Mouse (Mus musculus): Measurements from ENCODE around the gene Taok3. TPM values are rescaled to one million over a fixed set of nuclear protein-coding genes. Genes with fewer than 3 reads are reported as not detected.

Gene Taok3
- polyA plus RNA-seq, 1 experiment from 2014 or later: 32.1 TPM

- Histone ChIP-seq H3K27ac (ENCODE audit: low read depth, low read length) (no peak overlapping the region), H3K4me2 (ENCODE audit: low read length) (no peak overlapping the region), H3K36me3 (ENCODE audit: control insufficient read depth, insufficient read depth, low read length) (no peaks in the 10 kb centered on the region), H3K4me1 (ENCODE audit: control insufficient read depth, insufficient read depth, low read length) (no peaks in the 10 kb centered on the region), H3K9me3 (replicated peaks; ENCODE audit: control insufficient read depth, low read length) (no peaks in the 10 kb centered on the region), H3K9ac (ENCODE audit: low read length) (no peak overlapping the region), H3K4me3 (ENCODE audit: low read depth, low read length) (no peak overlapping the region), H3K27me3 (replicated peaks; ENCODE audit: control insufficient read depth, insufficient read depth, low read length) (no peaks in the 10 kb centered on the region)
- DNase-seq (ENCODE audit: low spot score): no peak
- 53% methylated on average over 6 of the region's 6 CpGs for WGBS
- ATAC-seq: no peak
Observed at GRCm38 (mm10) chr5:117159805-117160291, 39.9 kb downstream of the Taok3 start.

- Histone ChIP-seq H3K4me3 (ENCODE audit: low read depth, low read length) (no peak overlapping the region), H3K4me2 (ENCODE audit: low read length) (no peak overlapping the region), H3K4me1 (ENCODE audit: control insufficient read depth, insufficient read depth, low read length) (no peaks in the 10 kb centered on the region), H3K27me3 (replicated peaks; ENCODE audit: control insufficient read depth, insufficient read depth, low read length) (no peaks in the 10 kb centered on the region), H3K36me3 (ENCODE audit: control insufficient read depth, insufficient read depth, low read length) (no peaks in the 10 kb centered on the region), H3K27ac (ENCODE audit: low read depth, low read length) (no peak overlapping the region), H3K9me3 (replicated peaks; ENCODE audit: control insufficient read depth, low read length) (no peaks in the 10 kb centered on the region), H3K9ac (ENCODE audit: low read length) (no peak overlapping the region)
- 68% methylated on average over 10 of the region's 10 CpGs for WGBS
- no peak for DNase-seq (ENCODE audit: low spot score)
- no peak for ATAC-seq
Observed at GRCm38 (mm10) chr5:117160499-117160898, 40.6 kb downstream of the Taok3 start.

GRCm38 (mm10) chr5:117163790-117164189, 43.9 kb downstream of the Taok3 start:
- ATAC-seq (no peak), DNase-seq (ENCODE audit: low spot score) (no peak)
- Histone ChIP-seq H3K4me1 (ENCODE audit: control insufficient read depth, insufficient read depth, low read length) (no peaks in the 10 kb centered on the region), H3K4me2 (ENCODE audit: low read length) (no peak overlapping the region), H3K27ac (ENCODE audit: low read depth, low read length) (no peak overlapping the region), H3K4me3 (ENCODE audit: low read depth, low read length) (no peak overlapping the region), H3K27me3 (replicated peaks; ENCODE audit: control insufficient read depth, insufficient read depth, low read length) (no peaks in the 10 kb centered on the region), H3K9ac (ENCODE audit: low read length) (no peak overlapping the region), H3K36me3 (ENCODE audit: control insufficient read depth, insufficient read depth, low read length) (no peaks in the 10 kb centered on the region), H3K9me3 (replicated peaks; ENCODE audit: control insufficient read depth, low read length) (no peaks in the 10 kb centered on the region)
- 91% methylated on average over 13 of the region's 13 CpGs for WGBS

GRCm38 (mm10) chr5:117164516-117164915, 44.6 kb downstream of the Taok3 start:
- Histone ChIP-seq H3K4me2 (ENCODE audit: low read length) (no peak overlapping the region), H3K9ac (ENCODE audit: low read length) (no peak overlapping the region), H3K4me3 (ENCODE audit: low read depth, low read length) (no peak overlapping the region), H3K9me3 (replicated peaks; ENCODE audit: control insufficient read depth, low read length) (no peaks in the 10 kb centered on the region), H3K36me3 (ENCODE audit: control insufficient read depth, insufficient read depth, low read length) (no peaks in the 10 kb centered on the region), H3K4me1 (ENCODE audit: control insufficient read depth, insufficient read depth, low read length) (no peaks in the 10 kb centered on the region), H3K27ac (ENCODE audit: low read depth, low read length) (no peak overlapping the region), H3K27me3 (replicated peaks; ENCODE audit: control insufficient read depth, insufficient read depth, low read length) (no peaks in the 10 kb centered on the region)
- ATAC-seq: no peak
- WGBS: 88% methylated on average over 5 of the region's 5 CpGs
- DNase-seq (ENCODE audit: low spot score): no peak

- H3K36me3 ChIP-seq (ENCODE audit: control insufficient read depth, insufficient read depth, low read length): no peaks in the 10 kb centered on the region
- H3K4me1 ChIP-seq (ENCODE audit: control insufficient read depth, insufficient read depth, low read length): no peaks in the 10 kb centered on the region
- no peak overlapping the region for H3K9ac ChIP-seq (ENCODE audit: low read length)
- ATAC-seq: no peak
- no peak overlapping the region for H3K4me3 ChIP-seq (ENCODE audit: low read depth, low read length)
- no peak overlapping the region for H3K27ac ChIP-seq (ENCODE audit: low read depth, low read length)
- H3K27me3 ChIP-seq (replicated peaks; ENCODE audit: control insufficient read depth, insufficient read depth, low read length): no peaks in the 10 kb centered on the region
- H3K9me3 ChIP-seq (replicated peaks; ENCODE audit: control insufficient read depth, low read length): no peaks in the 10 kb centered on the region
- WGBS: 62% methylated on average over 2 of the region's 2 CpGs
- H3K4me2 ChIP-seq (ENCODE audit: low read length): no peak overlapping the region
- DNase-seq (ENCODE audit: low spot score): no peak
Observed at GRCm38 (mm10) chr5:117164923-117165322, 45.0 kb downstream of the Taok3 start.

- no peak overlapping the region for H3K4me3 ChIP-seq (ENCODE audit: low read depth, low read length)
- no peaks in the 10 kb centered on the region for H3K27me3 ChIP-seq (replicated peaks; ENCODE audit: control insufficient read depth, insufficient read depth, low read length)
- no peak overlapping the region for H3K4me2 ChIP-seq (ENCODE audit: low read length)
- no peaks in the 10 kb centered on the region for H3K4me1 ChIP-seq (ENCODE audit: control insufficient read depth, insufficient read depth, low read length)
- no peak for DNase-seq (ENCODE audit: low spot score)
- ATAC-seq: no peak
- H3K9ac ChIP-seq (ENCODE audit: low read length): no peak overlapping the region
- 89% methylated on average over 2 of the region's 2 CpGs for WGBS
- H3K9me3 ChIP-seq (replicated peaks; ENCODE audit: control insufficient read depth, low read length): no peaks in the 10 kb centered on the region
- no peak overlapping the region for H3K27ac ChIP-seq (ENCODE audit: low read depth, low read length)
- no peaks in the 10 kb centered on the region for H3K36me3 ChIP-seq (ENCODE audit: control insufficient read depth, insufficient read depth, low read length)
Observed at GRCm38 (mm10) chr5:117165946-117166345, 46.0 kb downstream of the Taok3 start.

GRCm38 (mm10) chr5:117166811-117167365, 47.0 kb downstream of the Taok3 start:
- H3K27me3 ChIP-seq (replicated peaks; ENCODE audit: control insufficient read depth, insufficient read depth, low read length): no peaks in the 10 kb centered on the region
- ATAC-seq (no peak), DNase-seq (ENCODE audit: low spot score) (no peak)
- H3K27ac ChIP-seq (ENCODE audit: low read depth, low read length): no peak overlapping the region
- H3K4me2 ChIP-seq (ENCODE audit: low read length): no peak overlapping the region
- H3K9me3 ChIP-seq (replicated peaks; ENCODE audit: control insufficient read depth, low read length): no peaks in the 10 kb centered on the region
- no peaks in the 10 kb centered on the region for H3K36me3 ChIP-seq (ENCODE audit: control insufficient read depth, insufficient read depth, low read length)
- H3K4me3 ChIP-seq (ENCODE audit: low read depth, low read length): no peak overlapping the region
- WGBS: 88% methylated on average over 11 of the region's 11 CpGs
- H3K4me1 ChIP-seq (ENCODE audit: control insufficient read depth, insufficient read depth, low read length): no peaks in the 10 kb centered on the region
- H3K9ac ChIP-seq (ENCODE audit: low read length): no peak overlapping the region

- no peaks in the 10 kb centered on the region for H3K27me3 ChIP-seq (replicated peaks; ENCODE audit: control insufficient read depth, insufficient read depth, low read length)
- H3K9ac ChIP-seq (ENCODE audit: low read length): no peak overlapping the region
- ATAC-seq: no peak
- WGBS: 85% methylated on average over 14 of the region's 14 CpGs
- H3K27ac ChIP-seq (ENCODE audit: low read depth, low read length): no peak overlapping the region
- no peaks in the 10 kb centered on the region for H3K36me3 ChIP-seq (ENCODE audit: control insufficient read depth, insufficient read depth, low read length)
- no peaks in the 10 kb centered on the region for H3K9me3 ChIP-seq (replicated peaks; ENCODE audit: control insufficient read depth, low read length)
- DNase-seq (ENCODE audit: low spot score): no peak
- no peak overlapping the region for H3K4me2 ChIP-seq (ENCODE audit: low read length)
- no peaks in the 10 kb centered on the region for H3K4me1 ChIP-seq (ENCODE audit: control insufficient read depth, insufficient read depth, low read length)
- no peak overlapping the region for H3K4me3 ChIP-seq (ENCODE audit: low read depth, low read length)
Observed at GRCm38 (mm10) chr5:117168351-117169100, 48.6 kb downstream of the Taok3 start.

- no peaks in the 10 kb centered on the region for H3K36me3 ChIP-seq (ENCODE audit: control insufficient read depth, insufficient read depth, low read length)
- H3K4me3 ChIP-seq (ENCODE audit: low read depth, low read length): no peak overlapping the region
- peaks cover 4% of the 10 kb centered on the region; the same call in 1 of the 2 replicates for H3K4me1 ChIP-seq (ENCODE audit: control insufficient read depth, insufficient read depth, low read length)
- no peaks in the 10 kb centered on the region for H3K9me3 ChIP-seq (replicated peaks; ENCODE audit: control insufficient read depth, low read length)
- H3K9ac ChIP-seq (ENCODE audit: low read length): no peak overlapping the region
- DNase-seq (ENCODE audit: low spot score) (no peak), ATAC-seq (no peak)
- no peaks in the 10 kb centered on the region for H3K27me3 ChIP-seq (replicated peaks; ENCODE audit: control insufficient read depth, insufficient read depth, low read length)
- H3K4me2 ChIP-seq (ENCODE audit: low read length): no peak overlapping the region
- no peak overlapping the region for H3K27ac ChIP-seq (ENCODE audit: low read depth, low read length)
- WGBS: 93% methylated on average over 7 of the region's 7 CpGs
Observed at GRCm38 (mm10) chr5:117174057-117174456, 54.1 kb downstream of the Taok3 start.

Measured in forebrain, embryonic 14.5 days (tissue).